Mouse (Mus musculus) bone marrow macrophage, adult 2 months (primary cell): ENCODE measurements at regions not wholly inside any gene's neighbourhood (a gene's known extent, or its start where the extent isn't known, plus 50 kb on each side); places are given as distances from the start of the nearest gene placed in this dataset.

Experiments
- CTCF ChIP-seq: IDR thresholded peaks from 2 replicates; pipeline ENCODE4 v1.5.1; 2012; ENCODE audit warnings: low read depth, mild to moderate bottlenecking, low read length, moderate library complexity
- POLR2A ChIP-seq: IDR thresholded peaks from 2 replicates; pipeline ENCODE4 v1.6.1; 2012; ENCODE audit warnings: mild to moderate bottlenecking, low read depth, low read length, borderline replicate concordance

DNA sequence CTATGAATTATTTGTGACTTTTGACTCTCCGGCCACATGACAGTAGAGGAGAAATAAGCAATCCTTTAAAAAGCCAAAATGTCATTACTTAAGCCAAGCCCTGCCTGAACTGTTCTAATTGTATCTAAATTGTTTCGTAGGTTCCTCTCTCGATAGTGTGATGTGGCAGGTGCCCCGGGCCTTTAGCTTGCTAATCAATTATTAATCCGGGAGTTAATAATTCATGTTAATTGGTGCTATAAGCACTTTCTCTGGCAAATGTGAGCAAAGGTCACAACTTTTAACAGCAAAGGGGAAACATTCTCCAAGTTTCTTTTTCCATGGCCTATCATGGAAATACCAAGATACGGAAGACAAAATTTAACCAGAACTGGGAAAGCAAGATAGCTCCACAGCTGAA is 235.9 kb downstream of the Setd4 start:
- TF ChIP-seq POLR2A = no peak
- TF ChIP-seq CTCF = no peak
